Mouse (Mus musculus): ENCODE results near the gene Jmy. TPM values are rescaled to one million over a fixed set of nuclear protein-coding genes. Genes with fewer than 3 reads are reported as not detected.

Gene Jmy
- polyA plus RNA-seq, 1 experiment from 2014 or later, result 10.9 TPM

DNA sequence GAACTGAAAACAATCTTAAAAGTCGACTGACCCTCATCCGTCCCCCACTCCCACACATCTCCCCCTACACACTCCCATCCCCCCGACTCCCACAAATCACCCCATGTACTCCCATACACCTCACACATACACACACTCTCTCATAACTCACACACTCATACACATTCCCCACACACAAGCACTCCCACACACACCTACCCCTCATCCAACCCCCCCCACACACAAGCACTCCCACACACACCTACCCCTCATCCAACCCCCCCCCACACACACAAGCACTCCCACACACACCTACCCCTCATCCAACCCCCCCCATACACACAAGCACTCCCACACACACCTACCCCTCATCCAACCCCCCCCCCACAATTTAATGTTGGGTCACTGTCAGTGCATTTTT, 59.4 kb downstream of the Jmy start:
- Histone ChIP-seq H3K4me2 (replicated peaks) (no peak overlapping the region), H3K9ac (replicated peaks) (no peak overlapping the region), H3K27me3 (no peaks in the 10 kb centered on the region), H3K4me1 (no peaks in the 10 kb centered on the region), H3K36me3 (peaks cover 47% of the 10 kb centered on the region), H3K4me3 (no peak overlapping the region), H3K9me3 (no peaks in the 10 kb centered on the region), H3K27ac (replicated peaks) (no peak overlapping the region)
- peak; percentile 51; the same call in 1 of the 2 replicates for ATAC-seq (replicated peaks)
- 92% methylated on average over 3 of the region's 3 CpGs for WGBS

DNA sequence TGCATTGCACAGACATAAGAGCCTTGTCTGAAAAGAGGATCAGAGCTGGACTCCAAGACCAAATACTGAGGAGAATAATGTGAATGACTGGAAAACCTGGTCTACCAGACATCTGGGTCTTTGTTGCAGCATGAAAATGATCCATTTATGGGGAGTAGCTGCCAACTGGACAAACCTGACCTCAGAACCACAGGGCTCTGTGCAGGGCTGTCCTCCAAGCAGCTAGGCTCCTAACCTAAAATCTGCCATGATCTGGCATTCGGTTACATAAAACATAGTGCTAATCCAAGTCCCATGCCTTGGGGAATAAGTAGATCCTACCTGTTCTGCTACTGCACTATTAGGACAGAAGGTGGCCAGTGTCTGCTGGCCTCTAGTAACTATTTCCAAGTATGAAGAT, 70.4 kb downstream of the Jmy start:
- Histone ChIP-seq H3K9ac (replicated peaks) (no peak overlapping the region), H3K4me2 (replicated peaks) (no peak overlapping the region), H3K9me3 (no peaks in the 10 kb centered on the region), H3K4me1 (no peaks in the 10 kb centered on the region), H3K27ac (replicated peaks) (no peak overlapping the region), H3K36me3 (peaks cover 2% of the 10 kb centered on the region; the same call in 1 of the 2 replicates), H3K27me3 (no peaks in the 10 kb centered on the region), H3K4me3 (no peak overlapping the region)
- no peak for ATAC-seq (replicated peaks)
- WGBS, result 100% methylated on average over 1 of the region's 1 CpGs

DNA sequence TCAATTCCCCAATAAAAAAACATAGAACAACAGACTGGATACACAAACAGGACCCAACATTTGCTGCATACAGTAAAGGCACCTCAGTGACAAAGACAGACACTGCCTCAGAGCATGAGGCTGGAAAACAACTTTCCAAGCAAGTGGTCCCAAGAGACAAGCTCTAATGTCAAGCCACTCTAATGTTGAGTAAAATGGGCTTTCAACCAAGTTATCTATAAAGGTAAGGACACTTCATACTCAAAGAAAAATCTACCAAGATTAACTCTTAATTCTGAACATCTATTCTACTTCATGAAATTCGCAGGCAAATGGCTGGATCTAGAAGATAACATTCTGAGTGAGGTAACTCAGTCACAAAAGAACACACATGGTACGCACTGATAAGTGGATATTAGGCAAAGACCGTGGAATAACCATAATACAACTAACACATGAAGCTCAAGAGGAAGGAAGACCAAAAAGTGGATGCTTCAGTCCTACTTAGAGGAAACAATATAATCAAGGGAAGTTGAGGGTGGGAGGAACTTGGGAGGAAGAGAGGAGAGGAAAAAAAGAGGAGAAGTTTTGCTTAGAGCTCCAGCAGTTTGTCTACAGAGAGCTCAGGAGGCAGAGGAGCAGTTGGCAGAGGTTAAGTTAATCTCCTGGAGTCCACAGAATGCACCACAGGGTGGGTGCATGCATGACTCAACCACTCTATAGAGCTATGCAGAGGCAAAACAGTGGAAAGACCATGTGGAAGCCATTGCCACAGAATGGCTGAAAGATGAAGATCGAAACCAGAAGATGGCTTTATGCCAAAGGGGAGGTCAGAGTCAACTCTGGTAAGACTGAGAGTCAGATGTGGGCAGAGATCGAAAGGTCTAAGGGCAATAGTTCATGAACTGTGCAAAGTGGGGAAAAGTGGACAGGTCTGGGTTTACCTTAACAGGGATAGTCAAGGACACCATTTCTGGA, 71.4 kb downstream of the Jmy start:
- Histone ChIP-seq H3K27ac (replicated peaks) (no peak overlapping the region), H3K4me2 (replicated peaks) (no peak overlapping the region), H3K4me3 (no peak overlapping the region), H3K36me3 (peaks cover 2% of the 10 kb centered on the region; the same call in 1 of the 2 replicates), H3K9me3 (no peaks in the 10 kb centered on the region), H3K27me3 (no peaks in the 10 kb centered on the region), H3K4me1 (no peaks in the 10 kb centered on the region), H3K9ac (replicated peaks) (no peak overlapping the region)
- 96% methylated on average over 5 of the region's 5 CpGs for WGBS
- no peak for ATAC-seq (replicated peaks)

DNA sequence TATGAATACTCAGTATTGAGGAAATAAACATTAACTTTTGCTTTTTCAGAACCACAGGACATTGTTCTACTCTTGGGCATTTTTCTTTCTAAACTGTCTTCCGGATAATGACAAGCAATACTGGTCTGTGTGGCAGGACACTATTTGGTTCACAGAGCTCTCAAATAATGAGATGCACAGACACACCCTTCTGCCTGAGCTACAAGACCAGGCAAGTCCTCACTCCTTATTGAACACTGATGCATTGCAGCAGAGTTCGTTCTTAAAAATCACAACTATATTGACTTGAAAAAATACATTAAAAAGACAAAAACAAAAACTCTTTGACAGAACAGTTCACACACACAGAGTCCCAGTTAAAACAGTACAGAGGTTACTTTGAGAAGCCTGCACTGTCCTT, 76.4 kb downstream of the Jmy start:
- Histone ChIP-seq H3K9me3 (no peaks in the 10 kb centered on the region), H3K27ac (replicated peaks) (no peak overlapping the region), H3K27me3 (no peaks in the 10 kb centered on the region), H3K36me3 (no peaks in the 10 kb centered on the region), H3K4me1 (0 out of 2 replicates have a peak, but pooled peaks cover 6% of the 10 kb centered on the region), H3K9ac (replicated peaks) (no peak overlapping the region), H3K4me2 (replicated peaks) (no peak overlapping the region), H3K4me3 (no peak overlapping the region)
- 83% methylated on average over 2 of the region's 2 CpGs for WGBS
- ATAC-seq (replicated peaks), result no peak

DNA sequence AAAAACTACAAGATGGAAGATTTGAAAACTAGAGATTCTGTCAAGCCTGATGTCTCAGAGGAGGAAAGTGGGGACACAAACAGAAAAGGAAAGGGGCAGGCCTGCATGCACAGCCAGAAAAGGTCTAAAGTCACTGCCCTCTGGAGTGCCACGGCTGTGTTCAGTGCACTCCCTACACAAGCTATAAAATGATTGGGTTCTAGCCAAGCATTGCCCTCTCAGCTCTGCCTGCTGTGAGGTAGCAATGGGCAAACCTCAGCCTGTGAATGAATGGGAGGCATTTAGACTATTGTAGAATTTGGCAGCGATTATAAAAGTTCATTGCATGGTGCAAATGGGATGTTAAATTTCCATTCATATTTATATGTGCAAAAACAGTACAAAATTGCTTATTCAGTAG, 79.8 kb downstream of the Jmy start:
- H3K4me2 ChIP-seq (replicated peaks), result no peak overlapping the region
- H3K27ac ChIP-seq (replicated peaks), result no peak overlapping the region
- H3K9ac ChIP-seq (replicated peaks), result no peak overlapping the region
- WGBS, result 52% methylated on average over 2 of the region's 2 CpGs
- ATAC-seq (replicated peaks), result peak; percentile 60
- no peaks in the 10 kb centered on the region for H3K9me3 ChIP-seq
- H3K27me3 ChIP-seq, result no peaks in the 10 kb centered on the region
- H3K36me3 ChIP-seq, result no peaks in the 10 kb centered on the region
- 0 out of 2 replicates have a peak, but pooled peaks cover 6% of the 10 kb centered on the region for H3K4me1 ChIP-seq
- no peak overlapping the region for H3K4me3 ChIP-seq

DNA sequence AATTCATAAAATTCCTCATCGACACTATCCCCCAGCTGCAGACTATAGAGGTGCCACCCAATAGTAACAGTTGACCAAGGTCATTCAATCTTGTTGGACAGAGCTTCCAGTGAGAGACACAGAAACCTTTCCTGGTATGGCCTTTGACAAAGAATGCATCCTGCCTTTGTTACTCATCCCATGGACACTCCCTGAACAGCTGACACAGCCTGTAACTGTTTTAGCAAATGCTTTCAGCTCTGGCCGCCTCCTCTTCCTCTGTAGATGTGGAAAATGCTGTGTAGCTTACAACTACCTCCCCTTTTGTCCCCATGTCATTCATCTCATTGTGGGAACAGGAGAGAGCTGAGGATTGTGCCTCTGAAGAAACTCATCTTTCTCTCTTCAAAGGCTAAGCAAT, 81.3 kb downstream of the Jmy start:
- Histone ChIP-seq H3K9ac (replicated peaks) (no peak overlapping the region), H3K4me1 (0 out of 2 replicates have a peak, but pooled peaks cover 6% of the 10 kb centered on the region), H3K4me3 (no peak overlapping the region), H3K9me3 (no peaks in the 10 kb centered on the region), H3K36me3 (no peaks in the 10 kb centered on the region), H3K4me2 (replicated peaks) (no peak overlapping the region), H3K27me3 (no peaks in the 10 kb centered on the region), H3K27ac (replicated peaks) (no peak overlapping the region)
- ATAC-seq (replicated peaks), result no peak
- WGBS, result 92% methylated on average over 2 of the region's 2 CpGs

DNA sequence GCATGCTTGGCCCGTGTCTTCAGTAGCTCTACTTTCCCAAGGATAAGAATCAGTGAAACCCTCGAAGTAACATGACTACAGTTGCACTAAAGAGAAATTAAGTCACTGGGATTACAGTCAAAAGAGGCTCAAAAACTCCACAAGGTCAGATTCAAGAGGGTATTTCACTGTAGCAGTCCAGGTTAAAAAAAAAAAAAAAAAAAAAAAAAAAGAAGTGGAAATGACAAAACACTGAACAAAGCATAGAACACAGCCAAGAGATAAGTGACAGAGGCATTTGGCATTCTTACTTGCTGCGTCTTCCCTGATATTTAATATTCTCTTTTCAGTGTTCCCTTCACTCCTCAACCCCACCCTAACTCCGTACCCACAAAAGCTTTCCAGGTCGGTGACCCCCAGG, 84.6 kb downstream of the Jmy start:
- Histone ChIP-seq H3K4me3 (no peak overlapping the region), H3K27me3 (no peaks in the 10 kb centered on the region), H3K27ac (replicated peaks) (no peak overlapping the region), H3K9me3 (no peaks in the 10 kb centered on the region), H3K36me3 (no peaks in the 10 kb centered on the region), H3K4me2 (replicated peaks) (no peak overlapping the region), H3K4me1 (0 out of 2 replicates have a peak, but pooled peaks cover 6% of the 10 kb centered on the region), H3K9ac (replicated peaks) (no peak overlapping the region)
- ATAC-seq (replicated peaks), result no peak
- WGBS, result 94% methylated on average over 5 of the region's 5 CpGs

DNA sequence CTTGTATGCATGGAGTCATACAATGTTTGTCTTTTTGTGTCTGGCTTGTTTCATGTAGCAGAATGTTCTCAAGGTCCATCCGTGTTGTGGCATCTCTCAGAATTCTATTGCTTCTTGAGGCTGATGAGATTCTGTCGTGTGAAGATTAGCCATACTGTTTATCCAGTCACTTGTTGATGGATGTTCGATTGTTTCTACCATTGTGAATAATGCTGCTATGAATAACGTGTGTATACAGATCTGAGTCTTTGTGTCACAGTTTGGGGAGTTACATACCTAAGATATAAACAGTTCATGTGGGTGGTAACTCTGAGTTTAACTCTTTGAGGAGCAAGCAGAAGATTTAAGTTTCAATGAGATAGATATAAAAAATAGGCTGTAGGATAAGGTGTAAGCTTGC, 89.3 kb downstream of the Jmy start:
- no peak overlapping the region for H3K9ac ChIP-seq (replicated peaks)
- H3K4me3 ChIP-seq, result no peak overlapping the region
- H3K4me1 ChIP-seq, result no peaks in the 10 kb centered on the region
- H3K36me3 ChIP-seq, result peaks cover 7% of the 10 kb centered on the region; the same call in 1 of the 2 replicates
- no peak overlapping the region for H3K4me2 ChIP-seq (replicated peaks)
- no peaks in the 10 kb centered on the region for H3K27me3 ChIP-seq
- no peaks in the 10 kb centered on the region for H3K9me3 ChIP-seq
- no peak for ATAC-seq (replicated peaks)
- no peak overlapping the region for H3K27ac ChIP-seq (replicated peaks)
- 91% methylated on average over 4 of the region's 4 CpGs for WGBS

DNA sequence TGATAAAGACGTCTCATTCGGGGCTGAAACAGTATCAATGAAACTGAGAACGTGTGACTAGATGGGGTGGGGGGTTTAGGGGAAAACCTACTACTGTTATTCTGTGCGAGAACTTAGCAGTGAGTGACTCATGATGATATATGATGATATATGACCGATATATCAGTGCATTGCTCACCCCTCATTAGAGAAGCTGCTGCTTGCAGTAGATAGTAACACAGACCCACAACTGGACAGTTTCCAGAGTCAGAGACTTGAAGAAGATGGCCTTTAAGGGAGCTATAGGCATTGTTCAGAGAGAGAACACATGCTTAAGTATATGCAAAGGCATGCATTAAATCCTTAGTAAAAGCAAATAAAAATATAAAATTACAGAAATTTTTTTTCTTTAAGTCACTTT, 92.8 kb downstream of the Jmy start:
- 93% methylated on average over 5 of the region's 5 CpGs for WGBS
- Histone ChIP-seq H3K27me3 (no peaks in the 10 kb centered on the region), H3K4me2 (replicated peaks) (no peak overlapping the region), H3K9ac (replicated peaks) (no peak overlapping the region), H3K4me1 (no peaks in the 10 kb centered on the region), H3K9me3 (no peaks in the 10 kb centered on the region), H3K27ac (replicated peaks) (no peak overlapping the region), H3K4me3 (no peak overlapping the region), H3K36me3 (peaks cover 7% of the 10 kb centered on the region)
- no peak for ATAC-seq (replicated peaks)

DNA sequence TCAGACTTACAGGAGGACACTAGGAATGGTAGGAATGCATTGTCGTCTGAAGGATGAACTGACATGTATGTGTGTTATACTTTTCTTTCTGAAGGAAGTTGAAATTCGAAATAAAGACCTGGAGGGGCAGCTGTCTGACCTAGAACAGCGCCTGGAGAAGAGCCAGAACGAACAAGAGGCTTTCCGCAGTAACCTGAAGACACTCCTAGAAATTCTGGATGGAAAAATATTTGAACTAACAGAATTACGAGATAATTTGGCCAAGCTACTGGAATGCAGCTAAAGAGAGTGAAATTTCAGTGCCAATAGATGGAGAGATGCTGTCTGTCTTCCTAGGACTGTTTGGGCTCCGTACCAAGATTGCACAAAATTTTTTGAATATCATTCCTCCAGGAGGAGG, 97.7 kb downstream of the Jmy start:
- Histone ChIP-seq H3K27ac (replicated peaks) (no peak overlapping the region), H3K9me3 (no peaks in the 10 kb centered on the region), H3K4me2 (replicated peaks) (no peak overlapping the region), H3K4me1 (no peaks in the 10 kb centered on the region), H3K27me3 (no peaks in the 10 kb centered on the region), H3K9ac (replicated peaks) (no peak overlapping the region), H3K4me3 (no peak overlapping the region), H3K36me3 (peaks cover 12% of the 10 kb centered on the region)
- no peak for ATAC-seq (replicated peaks)
- 88% methylated on average over 7 of the region's 7 CpGs for WGBS

DNA sequence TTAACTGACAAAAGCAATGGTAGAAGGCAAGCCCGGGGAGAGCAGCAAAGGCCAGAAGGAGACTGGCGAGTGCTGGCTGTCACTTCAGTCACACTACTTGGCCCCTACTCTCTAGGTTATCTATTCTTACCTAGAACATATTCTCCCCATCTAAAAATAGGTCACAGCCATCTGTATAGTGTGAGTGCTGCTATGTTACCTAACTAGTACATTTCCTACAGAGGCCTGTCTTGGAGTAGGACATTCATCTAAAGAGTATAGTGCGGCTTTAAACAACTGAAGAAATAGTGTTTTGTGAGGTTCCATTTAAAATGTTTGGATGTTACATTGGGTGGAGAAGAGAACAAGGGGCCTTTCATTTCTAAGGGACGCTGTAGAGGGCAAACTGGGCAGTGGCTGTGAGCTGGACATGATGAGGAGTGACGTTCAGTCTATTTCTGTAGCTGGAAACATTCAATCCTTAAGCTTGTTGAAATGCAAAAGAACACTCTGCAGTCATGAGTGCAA, 99.8 kb downstream of the Jmy start:
- Histone ChIP-seq H3K36me3 (peaks cover 10% of the 10 kb centered on the region), H3K27ac (replicated peaks) (no peak overlapping the region), H3K4me1 (no peaks in the 10 kb centered on the region), H3K4me3 (no peak overlapping the region), H3K9ac (replicated peaks) (no peak overlapping the region), H3K9me3 (no peaks in the 10 kb centered on the region), H3K4me2 (replicated peaks) (no peak overlapping the region), H3K27me3 (no peaks in the 10 kb centered on the region)
- 85% methylated on average over 5 of the region's 5 CpGs for WGBS
- no peak for ATAC-seq (replicated peaks)

DNA sequence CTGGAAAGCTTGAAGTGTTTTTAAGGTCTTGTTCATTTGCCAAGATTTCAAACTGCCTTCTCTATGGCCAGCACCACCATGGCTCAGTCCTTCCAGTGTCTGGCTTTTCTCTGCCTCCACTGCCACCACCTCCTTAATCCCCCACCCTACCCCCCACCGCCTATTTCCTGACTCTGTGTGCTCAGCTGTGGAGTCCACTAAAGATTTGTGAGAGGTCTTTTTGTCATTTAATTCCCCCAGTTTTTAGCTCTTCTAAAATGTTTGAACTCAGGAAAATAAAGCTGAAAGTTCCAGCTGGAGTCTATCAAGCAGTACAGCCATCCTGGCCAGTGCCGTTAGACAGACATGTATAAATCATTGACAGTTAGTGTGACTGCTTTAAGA, 110.4 kb downstream of the Jmy start:
- H3K4me1 ChIP-seq, result no peaks in the 10 kb centered on the region
- no peak for ATAC-seq (replicated peaks)

More for the DNA sequence above, 110.4 kb downstream of the Jmy start:
- H3K36me3 ChIP-seq, result 0 out of 2 replicates have a peak, but pooled peaks cover 9% of the 10 kb centered on the region
- no peaks in the 10 kb centered on the region for H3K27me3 ChIP-seq
- no peak overlapping the region for H3K4me2 ChIP-seq (replicated peaks)
- no peak overlapping the region for H3K27ac ChIP-seq (replicated peaks)
- H3K9ac ChIP-seq (replicated peaks), result no peak overlapping the region
- H3K9me3 ChIP-seq, result no peaks in the 10 kb centered on the region
- 44% methylated on average over 2 of the region's 2 CpGs for WGBS
- no peak overlapping the region for H3K4me3 ChIP-seq
